Mouse (Mus musculus): ENCODE results near the gene Foxn3.

Foxn3 gene

DNA sequence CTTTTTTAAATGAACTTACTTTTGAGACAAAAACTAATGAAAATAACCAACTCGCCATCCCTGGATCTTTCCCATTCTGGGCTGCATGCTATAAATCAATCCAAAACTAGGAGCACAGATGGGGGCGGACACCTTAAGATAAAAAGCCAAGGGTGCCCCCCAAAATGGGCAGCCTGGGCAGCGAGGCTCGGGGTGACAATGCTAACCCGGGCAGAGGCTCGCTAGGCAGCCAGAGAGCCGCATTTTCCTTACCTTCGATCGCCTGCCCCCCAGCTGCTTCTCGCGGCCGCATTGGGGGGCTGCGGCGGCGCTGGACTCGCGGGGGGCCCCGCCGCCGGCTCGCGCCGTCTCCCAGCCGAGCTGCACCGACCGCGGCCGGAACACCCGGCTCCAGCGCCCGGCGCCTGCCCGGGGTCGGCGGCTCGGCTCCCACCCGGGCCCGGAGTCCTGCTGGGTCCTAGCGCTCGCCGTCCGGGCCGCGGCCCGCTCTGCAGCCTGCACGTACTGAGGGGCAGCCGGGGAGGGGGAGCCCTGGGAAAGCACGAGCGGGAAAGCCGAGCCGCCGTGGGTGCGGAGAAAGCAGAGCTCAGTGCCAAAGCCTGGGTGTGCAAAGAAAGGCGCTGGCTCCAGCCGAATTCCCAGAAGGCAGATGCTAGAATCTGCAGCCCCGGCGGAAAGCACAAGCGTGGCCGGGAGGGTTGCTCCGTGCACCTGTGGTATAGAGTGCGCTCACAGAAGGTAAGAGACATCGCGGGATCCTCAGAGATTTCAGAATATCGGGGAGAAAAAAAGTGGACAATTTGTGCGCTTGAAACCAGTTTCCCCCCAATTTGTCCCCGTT is at the start of gene Foxn3:
Foxn3 (minus strand) TSS at position 364 of the 841 bp plus-strand sequence.
- peak; percentile 88 for DNase-seq (ENCODE audit: low read depth, low spot score)

GRCm38 (mm10) chr12:99612181-99612871 is 48.9 kb upstream of the Foxn3 start:
- no peak for DNase-seq (ENCODE audit: low read depth, low spot score)

GRCm38 (mm10) chr12:99610868-99611267 is 47.5 kb upstream of the Foxn3 start:
- DNase-seq (ENCODE audit: low read depth, low spot score), result no peak

- no peak for DNase-seq (ENCODE audit: low read depth, low spot score)
Observed at GRCm38 (mm10) chr12:99610069-99610815, 46.9 kb upstream of the Foxn3 start.

- DNase-seq (ENCODE audit: low read depth, low spot score), result peak; percentile 10
Observed at GRCm38 (mm10) chr12:99609643-99610042, 46.3 kb upstream of the Foxn3 start.

GRCm38 (mm10) chr12:99608279-99608955 is 45.0 kb upstream of the Foxn3 start:
- DNase-seq (ENCODE audit: low read depth, low spot score), result peak; percentile 78

- DNase-seq (ENCODE audit: low read depth, low spot score), result no peak
Observed at GRCm38 (mm10) chr12:99603381-99603780, 40.0 kb upstream of the Foxn3 start.

GRCm38 (mm10) chr12:99601841-99602240 is 38.5 kb upstream of the Foxn3 start:
- DNase-seq (ENCODE audit: low read depth, low spot score), result no peak

- no peak for DNase-seq (ENCODE audit: low read depth, low spot score)
Observed at GRCm38 (mm10) chr12:99601392-99601791, 38.0 kb upstream of the Foxn3 start.

DNA sequence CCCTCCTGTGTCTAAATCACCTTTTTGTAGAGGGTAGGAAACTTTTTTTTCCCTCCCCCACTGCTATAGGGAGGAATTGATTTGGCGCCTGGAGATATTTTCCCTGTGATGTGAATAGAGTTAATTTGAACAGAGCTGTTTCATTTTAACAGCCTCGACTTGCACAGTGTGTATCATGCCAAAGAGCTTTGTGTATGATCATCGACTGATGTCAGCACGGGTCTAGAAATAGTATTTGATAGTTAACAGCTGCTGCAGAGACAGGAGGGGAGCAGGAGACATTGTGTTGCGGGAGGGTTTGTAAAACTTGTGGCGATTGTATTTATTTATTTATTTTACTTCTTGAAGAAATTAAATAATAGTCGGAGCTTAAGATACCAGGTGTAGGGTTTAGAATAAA is 36.2 kb upstream of the Foxn3 start:
- DNase-seq (ENCODE audit: low read depth, low spot score), result peak; percentile 6

DNA sequence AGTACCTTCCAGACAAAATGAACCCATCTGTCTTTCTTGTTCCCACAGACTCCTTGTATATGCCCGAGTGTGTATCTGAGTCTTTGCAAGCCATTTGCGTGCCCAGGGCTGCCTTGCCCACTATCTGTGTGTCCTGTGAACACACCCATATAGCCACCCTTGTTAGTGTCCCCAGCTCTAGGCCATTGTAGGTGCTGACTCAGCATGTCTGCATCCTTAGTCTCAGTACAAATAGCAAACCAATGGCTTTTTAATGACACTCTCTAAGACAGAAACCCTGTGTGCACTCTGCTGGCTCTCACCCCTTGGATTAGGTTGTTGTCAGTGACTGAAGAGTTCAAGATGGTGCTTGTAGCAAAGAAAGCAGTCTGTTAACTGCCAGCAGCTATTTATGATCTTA is 33.0 kb upstream of the Foxn3 start:
- no peak for DNase-seq (ENCODE audit: low read depth, low spot score)

GRCm38 (mm10) chr12:99587338-99587737 is 24.0 kb upstream of the Foxn3 start:
- peak; percentile 17 for DNase-seq (ENCODE audit: low read depth, low spot score)

GRCm38 (mm10) chr12:99579989-99580388 is 16.6 kb upstream of the Foxn3 start:
- DNase-seq (ENCODE audit: low read depth, low spot score), result no peak

DNA sequence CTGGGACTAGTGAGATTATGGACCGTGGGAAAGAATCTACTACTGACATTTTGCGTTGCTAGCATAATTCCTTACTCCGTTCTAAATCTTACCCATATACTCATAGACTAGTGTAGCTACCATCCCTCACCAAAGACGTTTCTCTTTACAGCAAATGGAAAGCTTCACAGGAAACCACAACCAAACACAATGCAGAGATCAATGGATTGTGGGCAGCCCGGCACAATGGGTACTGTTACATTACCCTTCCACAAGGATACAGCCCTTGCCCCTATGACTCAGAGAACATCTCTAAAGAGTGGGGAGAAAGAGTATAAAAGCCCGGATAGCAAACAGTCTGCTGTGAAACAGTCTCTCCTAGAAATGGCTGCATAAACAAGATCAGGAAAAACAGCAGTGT is 13.3 kb upstream of the Foxn3 start:
- no peak for DNase-seq (ENCODE audit: low read depth, low spot score)

DNA sequence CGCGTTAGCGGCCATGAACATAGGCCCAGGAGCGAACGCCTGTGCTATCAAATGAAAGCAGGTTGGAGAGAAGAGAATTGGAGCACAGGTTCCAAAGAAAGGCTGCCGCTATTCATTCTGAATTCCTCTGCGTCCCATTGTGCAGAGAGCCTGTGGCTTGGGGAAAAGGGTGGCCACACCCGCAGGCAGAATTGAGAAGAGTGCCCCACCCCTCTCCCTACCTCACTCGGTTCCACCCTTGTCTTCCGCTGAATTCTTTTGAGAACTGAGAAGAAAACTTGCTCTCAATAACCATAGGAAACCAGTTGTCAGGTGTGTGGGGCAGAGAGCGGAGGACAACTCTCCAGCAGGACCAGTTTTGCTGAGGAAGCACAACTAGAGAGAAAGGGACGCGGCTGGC is 10.9 kb upstream of the Foxn3 start:
- no peak for DNase-seq (ENCODE audit: low read depth, low spot score)

- DNase-seq (ENCODE audit: low read depth, low spot score), result no peak
Observed at GRCm38 (mm10) chr12:99573036-99573435, 9.7 kb upstream of the Foxn3 start.

GRCm38 (mm10) chr12:99571999-99572398 is 8.6 kb upstream of the Foxn3 start:
- no peak for DNase-seq (ENCODE audit: low read depth, low spot score)

- peak; percentile 87 for DNase-seq (ENCODE audit: low read depth, low spot score)
Observed at GRCm38 (mm10) chr12:99570197-99570956, 7.0 kb upstream of the Foxn3 start.

DNA sequence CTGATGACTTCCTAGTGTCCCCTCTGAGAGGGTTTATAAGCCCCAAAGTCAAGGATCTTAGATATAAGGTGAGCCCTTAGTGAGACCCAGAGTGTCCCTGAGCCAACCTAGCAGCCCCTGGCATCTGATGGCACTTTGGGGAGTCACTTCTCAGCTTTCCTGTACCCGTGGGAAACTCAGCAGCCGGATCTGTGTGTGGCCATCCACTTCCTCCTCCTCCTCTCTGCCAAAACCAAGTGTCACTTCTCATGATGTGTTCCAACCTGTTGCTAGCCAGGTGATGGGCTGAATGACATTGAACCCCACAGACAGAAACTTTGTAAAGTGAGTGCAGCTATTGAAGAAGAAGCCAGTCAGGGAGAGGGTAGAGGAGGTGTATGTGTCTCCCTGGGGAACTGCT is 2.2 kb upstream of the Foxn3 start:
- no peak for DNase-seq (ENCODE audit: low read depth, low spot score)

DNA sequence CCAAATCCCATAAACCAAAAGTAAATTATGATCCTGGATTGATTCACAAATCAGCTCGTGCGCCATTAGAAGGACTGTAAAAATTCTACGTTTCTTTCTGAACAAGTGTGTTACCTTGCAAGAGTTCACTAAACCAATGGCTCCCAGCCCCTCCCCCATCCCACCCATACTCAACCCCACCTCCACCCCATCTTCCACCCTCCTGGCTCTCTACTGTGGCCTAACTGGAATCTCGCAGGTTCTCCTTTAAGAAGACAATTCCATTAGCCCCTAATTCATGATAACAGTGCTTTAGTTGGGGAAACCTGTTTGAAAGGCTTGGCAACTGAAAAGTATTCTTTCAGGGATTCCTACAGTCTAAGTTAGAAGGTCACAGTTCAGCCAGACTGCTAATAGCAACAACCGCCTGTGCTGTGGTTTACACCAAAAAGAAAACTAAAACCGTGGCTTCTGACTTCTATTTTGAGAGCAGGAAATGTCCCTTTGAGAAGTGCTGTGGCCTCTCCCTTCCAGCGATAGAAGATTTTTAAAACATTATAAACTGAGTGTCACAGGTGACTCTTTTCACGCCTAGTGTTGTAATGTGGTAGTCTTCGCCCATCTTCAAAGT is 1.0 kb upstream of the Foxn3 start:
- no peak for DNase-seq (ENCODE audit: low read depth, low spot score)

GRCm38 (mm10) chr12:99562867-99563189 is 554 bp downstream of the Foxn3 start:
- peak; percentile 49 for DNase-seq (ENCODE audit: low read depth, low spot score)
